Mouse (Mus musculus): ENCODE results near the gene Upk1b.

DNA sequence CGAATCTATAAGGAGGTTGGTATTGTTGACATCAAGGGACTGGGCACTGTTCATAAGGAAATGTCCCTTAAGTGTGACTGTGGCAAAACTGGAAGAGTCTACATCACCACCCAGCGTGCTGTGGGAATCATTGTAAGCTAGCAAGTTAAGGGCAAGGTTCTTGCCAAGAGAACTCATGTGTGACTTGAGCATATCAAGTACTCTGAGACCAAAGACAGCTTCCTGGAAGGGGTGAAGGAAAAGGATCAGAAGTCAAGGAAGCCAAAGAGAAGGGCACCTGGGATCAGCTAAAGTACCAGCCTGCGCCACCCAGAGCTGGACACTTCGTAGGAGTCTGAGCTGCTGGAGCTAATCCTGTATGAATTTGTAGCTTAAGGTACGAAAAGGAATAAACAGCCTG is 39.9 kb downstream of the Upk1b start:
- TF ChIP-seq EP300 (IDR thresholded peaks at IDR 0.05; ENCODE audit: low read depth), result no peak
- no peak for TF ChIP-seq CTCF (IDR thresholded peaks at IDR 0.05; ENCODE audit: low read depth)

Measured in liver, postnatal 0 days (tissue).